Mouse (Mus musculus): ENCODE measurements around the gene Dach1. TPM values are rescaled to one million over a fixed set of nuclear protein-coding genes. Genes with fewer than 3 reads are reported as not detected.

Gene Dach1
- polyA plus RNA-seq, 1 experiment from 2014 or later: 13.3 TPM

DNA sequence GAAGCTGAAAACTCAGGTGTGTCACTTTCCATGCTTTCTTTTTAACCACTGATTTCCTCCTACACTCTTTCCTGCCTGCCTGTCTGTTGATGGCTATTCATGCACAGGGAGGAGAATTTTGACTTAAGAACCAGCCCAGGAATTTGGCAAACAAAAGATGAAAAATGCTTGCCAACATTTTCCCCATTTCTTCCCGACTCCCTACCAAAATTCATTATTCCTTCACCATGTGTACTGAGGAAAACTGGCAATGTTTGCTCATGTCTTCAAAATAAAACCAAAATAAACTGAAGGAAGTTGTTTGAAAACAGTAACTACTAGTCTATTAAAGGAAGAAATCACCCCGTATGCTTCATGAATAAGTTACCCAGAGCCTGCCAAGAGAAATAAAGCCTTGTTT, 27.8 kb downstream of the Dach1 start:
- Histone ChIP-seq H3K4me1 (ENCODE audit: insufficient read depth) (no peaks in the 10 kb centered on the region), H3K27ac (ENCODE audit: low read depth) (no peak overlapping the region), H3K9me3 (ENCODE audit: low read depth, low read length) (no peaks in the 10 kb centered on the region), H3K9ac (no peak overlapping the region), H3K27me3 (ENCODE audit: insufficient read depth, low read length) (no peaks in the 10 kb centered on the region), H3K36me3 (ENCODE audit: insufficient read depth) (no peaks in the 10 kb centered on the region), H3K4me3 (ENCODE audit: low read depth, low read length) (no peak overlapping the region), H3K4me2 (no peak overlapping the region)
- DNase-seq (no peak), ATAC-seq (ENCODE audit: insufficient read depth) (no peak)
- 47% methylated on average over 2 of the region's 2 CpGs for WGBS
- no peak for TF ChIP-seq CTCF (IDR thresholded peaks at IDR 0.05; ENCODE audit: low read depth)

DNA sequence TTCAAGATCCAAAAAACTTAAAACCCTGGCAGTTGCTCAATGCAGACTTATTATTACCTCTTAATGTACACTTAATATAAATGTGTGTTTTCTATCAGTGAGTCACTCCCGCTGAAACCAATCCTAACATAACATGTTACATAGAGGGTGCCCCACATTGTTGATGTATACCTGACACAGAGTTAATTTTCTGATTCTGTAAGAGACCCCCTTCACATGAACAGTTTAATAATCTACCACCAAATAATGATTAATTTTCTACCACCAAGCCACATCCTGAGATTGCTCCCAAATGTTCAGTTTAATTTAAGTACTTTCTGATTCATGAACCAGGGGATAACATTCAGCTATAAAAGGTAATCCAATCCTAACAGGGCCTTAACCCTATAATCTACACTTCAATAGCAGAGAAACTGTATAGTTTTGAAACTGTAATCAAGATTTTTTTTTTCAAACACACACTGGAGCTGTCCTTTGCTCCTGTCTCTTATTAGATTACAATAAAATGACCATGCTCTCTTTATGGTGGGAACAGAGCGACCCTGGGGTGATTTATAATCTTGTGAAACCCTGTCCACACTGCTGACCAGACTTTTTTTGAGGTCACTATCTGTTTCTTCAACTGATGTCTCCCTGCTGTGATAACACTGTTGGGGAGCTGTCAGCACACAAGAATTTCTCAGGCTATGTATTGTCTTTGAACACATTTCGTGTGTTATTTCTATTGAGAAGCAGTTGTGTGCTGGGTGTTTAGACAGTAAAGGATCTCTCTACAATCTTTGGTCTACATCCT, 30.5 kb downstream of the Dach1 start:
- Histone ChIP-seq H3K4me3 (ENCODE audit: low read depth, low read length) (no peak overlapping the region), H3K27me3 (ENCODE audit: insufficient read depth, low read length) (no peaks in the 10 kb centered on the region), H3K9ac (no peak overlapping the region), H3K27ac (ENCODE audit: low read depth) (no peak overlapping the region), H3K4me1 (ENCODE audit: insufficient read depth) (no peaks in the 10 kb centered on the region), H3K9me3 (ENCODE audit: low read depth, low read length) (no peaks in the 10 kb centered on the region), H3K4me2 (no peak overlapping the region), H3K36me3 (ENCODE audit: insufficient read depth) (no peaks in the 10 kb centered on the region)
- TF ChIP-seq CTCF (IDR thresholded peaks at IDR 0.05; ENCODE audit: low read depth): no peak
- ATAC-seq (ENCODE audit: insufficient read depth) (no peak), DNase-seq (no peak)
- WGBS: 43% methylated on average over 3 of the region's 3 CpGs

DNA sequence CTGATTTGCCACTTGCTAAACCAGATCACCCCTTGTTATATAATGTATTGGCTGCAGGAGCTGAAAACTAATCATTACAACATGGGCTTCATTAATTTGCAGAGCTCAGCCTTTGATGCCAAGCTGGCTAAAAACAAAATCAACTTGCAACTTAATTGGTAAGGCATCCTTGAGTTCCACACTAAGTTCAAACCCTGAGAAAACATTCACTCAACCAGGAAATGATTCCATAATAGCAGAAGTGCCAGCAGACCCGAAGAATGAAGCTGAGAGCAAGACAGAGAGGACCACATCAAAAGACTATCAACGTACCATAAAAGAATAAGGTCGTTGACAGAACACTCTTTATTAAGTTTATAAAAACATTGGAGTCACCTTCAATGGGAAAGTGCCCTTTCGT, 35.0 kb downstream of the Dach1 start:
- H3K4me3 ChIP-seq (ENCODE audit: low read depth, low read length): no peak overlapping the region
- H3K9ac ChIP-seq: no peak overlapping the region
- TF ChIP-seq CTCF (IDR thresholded peaks at IDR 0.05; ENCODE audit: low read depth): no peak
- ATAC-seq (ENCODE audit: insufficient read depth): no peak
- H3K9me3 ChIP-seq (ENCODE audit: low read depth, low read length): no peaks in the 10 kb centered on the region
- WGBS: 38% methylated on average over 4 of the region's 4 CpGs
- H3K4me1 ChIP-seq (ENCODE audit: insufficient read depth): no peaks in the 10 kb centered on the region
- no peak overlapping the region for H3K4me2 ChIP-seq
- no peak overlapping the region for H3K27ac ChIP-seq (ENCODE audit: low read depth)
- DNase-seq: no peak
- H3K27me3 ChIP-seq (ENCODE audit: insufficient read depth, low read length): no peaks in the 10 kb centered on the region
- no peaks in the 10 kb centered on the region for H3K36me3 ChIP-seq (ENCODE audit: insufficient read depth)

DNA sequence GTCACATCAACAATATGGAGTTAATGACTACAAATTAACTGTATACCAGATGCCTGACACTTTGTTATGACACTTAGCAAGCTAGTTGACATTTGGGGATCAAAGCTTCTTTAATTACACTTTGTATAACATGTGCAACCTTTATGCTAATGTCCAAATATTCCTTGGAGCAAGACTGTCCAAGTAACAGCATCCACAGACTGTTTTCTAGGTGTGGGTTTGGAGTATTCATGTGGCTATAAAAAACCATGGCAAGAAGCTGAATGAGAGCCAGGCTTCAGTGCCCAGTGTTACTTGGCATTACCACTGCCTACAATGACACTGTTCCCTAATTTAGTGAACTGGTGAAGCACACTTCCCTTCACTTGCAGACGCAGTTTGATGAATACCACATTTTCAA, 46.5 kb downstream of the Dach1 start:
- no peak overlapping the region for H3K4me3 ChIP-seq (ENCODE audit: low read depth, low read length)

DNA sequence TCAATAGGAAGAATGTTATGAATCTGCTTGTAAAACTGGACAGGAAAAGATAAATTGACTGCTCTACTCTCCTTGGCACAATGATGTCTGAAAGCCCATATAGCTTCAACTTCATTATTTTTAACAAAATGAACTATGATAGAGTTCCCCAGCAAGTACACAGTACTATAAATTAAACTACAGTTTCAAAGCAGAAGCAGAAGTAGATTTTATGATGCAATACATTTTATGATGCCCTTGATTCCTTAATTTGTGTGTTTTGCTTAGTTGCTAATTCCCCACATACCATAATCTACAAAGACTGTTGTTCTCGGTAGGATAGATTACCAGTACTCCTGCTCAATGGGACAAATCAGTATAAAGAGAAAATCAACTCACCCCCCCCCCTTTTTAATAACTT, 52.9 kb downstream of the Dach1 start:
- H3K36me3 ChIP-seq (ENCODE audit: insufficient read depth): no peaks in the 10 kb centered on the region
- no peaks in the 10 kb centered on the region for H3K4me1 ChIP-seq (ENCODE audit: insufficient read depth)
- ATAC-seq (ENCODE audit: insufficient read depth): no peak
- no peak overlapping the region for H3K27ac ChIP-seq (ENCODE audit: low read depth)
- H3K9ac ChIP-seq: no peak overlapping the region
- 55% methylated on average over 1 of the region's 1 CpGs for WGBS
- no peaks in the 10 kb centered on the region for H3K9me3 ChIP-seq (ENCODE audit: low read depth, low read length)
- no peak for TF ChIP-seq CTCF (IDR thresholded peaks at IDR 0.05; ENCODE audit: low read depth)
- no peaks in the 10 kb centered on the region for H3K27me3 ChIP-seq (ENCODE audit: insufficient read depth, low read length)
- DNase-seq: no peak
- no peak overlapping the region for H3K4me2 ChIP-seq
- H3K4me3 ChIP-seq (ENCODE audit: low read depth, low read length): no peak overlapping the region

More for the DNA sequence above, 46.5 kb downstream of the Dach1 start:
- H3K27me3 ChIP-seq (ENCODE audit: insufficient read depth, low read length): no peaks in the 10 kb centered on the region
- H3K9ac ChIP-seq: no peak overlapping the region
- H3K36me3 ChIP-seq (ENCODE audit: insufficient read depth): no peaks in the 10 kb centered on the region
- no peak overlapping the region for H3K27ac ChIP-seq (ENCODE audit: low read depth)
- H3K4me1 ChIP-seq (ENCODE audit: insufficient read depth): no peaks in the 10 kb centered on the region
- no peak overlapping the region for H3K4me2 ChIP-seq
- H3K9me3 ChIP-seq (ENCODE audit: low read depth, low read length): no peaks in the 10 kb centered on the region
- DNase-seq: no peak
- TF ChIP-seq CTCF (IDR thresholded peaks at IDR 0.05; ENCODE audit: low read depth): no peak
- WGBS: 54% methylated on average over 1 of the region's 1 CpGs
- ATAC-seq (ENCODE audit: insufficient read depth): no peak

DNA sequence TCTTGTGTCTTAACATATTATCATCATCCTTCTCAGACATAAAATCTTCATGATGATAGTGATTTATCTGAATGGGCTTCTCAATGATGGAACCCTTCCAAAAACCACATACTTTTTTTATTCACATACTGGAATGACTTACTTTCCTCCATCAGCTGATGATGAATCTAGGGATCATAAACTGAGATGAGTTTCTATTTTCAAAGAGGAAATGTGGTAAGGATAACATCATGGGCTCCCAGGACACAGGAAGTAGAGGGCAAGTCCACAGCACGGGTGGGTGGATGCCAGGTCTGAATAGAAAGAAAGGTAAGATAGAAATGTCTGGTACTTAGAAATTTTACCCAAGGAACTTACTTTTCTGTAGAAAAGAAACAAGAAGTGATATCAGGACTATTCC, 56.5 kb downstream of the Dach1 start:
- Histone ChIP-seq H3K4me1 (ENCODE audit: insufficient read depth) (no peaks in the 10 kb centered on the region), H3K27ac (ENCODE audit: low read depth) (no peak overlapping the region), H3K36me3 (ENCODE audit: insufficient read depth) (no peaks in the 10 kb centered on the region), H3K9me3 (ENCODE audit: low read depth, low read length) (no peaks in the 10 kb centered on the region), H3K9ac (no peak overlapping the region), H3K27me3 (ENCODE audit: insufficient read depth, low read length) (no peaks in the 10 kb centered on the region), H3K4me3 (ENCODE audit: low read depth, low read length) (no peak overlapping the region), H3K4me2 (no peak overlapping the region)
- no peak for DNase-seq
- ATAC-seq (ENCODE audit: insufficient read depth): no peak
- TF ChIP-seq CTCF (IDR thresholded peaks at IDR 0.05; ENCODE audit: low read depth): no peak
- 59% methylated on average over 1 of the region's 1 CpGs for WGBS

DNA sequence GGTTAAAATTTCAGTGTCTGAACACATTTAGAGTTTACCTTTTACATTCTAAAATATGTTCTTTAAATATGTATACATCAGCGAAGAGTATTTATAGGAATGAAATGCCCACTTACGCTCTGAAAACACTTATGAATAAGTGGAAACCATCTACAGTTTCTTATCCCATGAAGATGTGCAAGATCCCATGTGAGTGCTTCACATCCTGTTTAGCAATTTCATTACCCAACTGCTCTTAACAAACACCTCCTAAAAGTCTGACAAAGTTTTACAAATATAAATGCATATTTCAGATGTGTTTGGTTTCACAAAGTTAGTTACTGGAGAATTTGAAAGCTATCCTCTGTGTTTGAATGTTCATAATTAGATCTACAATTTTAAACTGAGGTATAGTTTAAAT, 59.6 kb downstream of the Dach1 start:
- DNase-seq: no peak
- no peak overlapping the region for H3K4me2 ChIP-seq
- H3K27me3 ChIP-seq (ENCODE audit: insufficient read depth, low read length): no peaks in the 10 kb centered on the region
- no peak for TF ChIP-seq CTCF (IDR thresholded peaks at IDR 0.05; ENCODE audit: low read depth)
- H3K9me3 ChIP-seq (ENCODE audit: low read depth, low read length): no peaks in the 10 kb centered on the region
- ATAC-seq (ENCODE audit: insufficient read depth): no peak
- 87% methylated on average over 2 of the region's 2 CpGs for WGBS
- H3K4me3 ChIP-seq (ENCODE audit: low read depth, low read length): no peak overlapping the region
- no peak overlapping the region for H3K27ac ChIP-seq (ENCODE audit: low read depth)
- no peaks in the 10 kb centered on the region for H3K36me3 ChIP-seq (ENCODE audit: insufficient read depth)
- H3K4me1 ChIP-seq (ENCODE audit: insufficient read depth): no peaks in the 10 kb centered on the region
- no peak overlapping the region for H3K9ac ChIP-seq

Data from lung, embryonic 14.5 days (tissue).